Mouse (Mus musculus): Measurements from ENCODE around the gene Adh5.

DNA sequence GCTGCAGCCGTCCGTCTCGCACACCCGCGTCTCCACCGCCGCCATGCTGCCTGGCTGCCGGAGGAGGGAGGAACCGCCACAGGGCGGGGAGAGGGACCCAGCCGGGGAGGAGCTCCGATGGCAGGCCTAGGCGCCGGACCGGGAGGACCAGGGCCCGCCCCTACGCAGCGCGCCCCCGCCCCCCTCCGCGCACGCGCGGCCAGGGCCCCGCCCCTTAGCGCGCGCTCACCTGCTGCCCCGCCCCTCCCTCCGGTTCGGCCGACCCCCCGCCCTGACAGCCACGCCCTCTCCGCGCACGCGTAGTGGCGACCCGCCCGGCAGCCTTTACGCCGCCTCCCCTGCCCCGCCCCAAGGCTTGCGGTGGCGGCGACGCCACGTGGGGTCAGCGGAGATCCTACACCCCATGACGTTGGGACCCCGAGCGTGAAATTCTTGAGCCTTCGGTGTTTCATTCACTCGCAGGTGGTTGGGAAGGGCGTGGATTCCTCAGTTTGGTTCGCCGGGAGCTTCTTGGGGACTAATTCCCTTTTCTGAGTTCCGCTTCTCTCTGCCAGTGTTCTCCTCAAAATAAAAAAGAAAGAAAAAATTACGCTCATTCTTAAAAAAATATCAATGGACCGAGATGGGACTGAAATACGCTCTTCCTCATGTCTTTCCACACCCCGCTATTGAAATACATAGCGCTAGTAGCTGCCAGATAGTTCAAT lies 46.6 kb downstream of the Adh5 start, which contains the start of gene Metap1:
- no peak for TF ChIP-seq CTCF (conservative IDR thresholded peaks at IDR 0.05; ENCODE audit: low read length)
- no peak for TF ChIP-seq NANOG (IDR thresholded peaks at IDR 0.05; ENCODE audit: borderline replicate concordance, low read length)
- no peak for TF ChIP-seq POU5F1 (IDR thresholded peaks at IDR 0.05; ENCODE audit: borderline replicate concordance, low read length)

All from E14TG2a.4 (cell line).